Mouse (Mus musculus) olfactory bulb, adult 2 months (tissue): Measurements from ENCODE around the gene Pusl1.

Experiments used
- CTCF ChIP-seq: fragments of 200-500 bp; IDR thresholded peaks from 2 replicates; pipeline ENCODE4 v1.5.1; 2012; ENCODE audit warnings: low read depth, mild to moderate bottlenecking, low read length, moderate library complexity; ENCODE audit not compliant: insufficient read depth
- POLR2A ChIP-seq: fragments of 200-500 bp; IDR thresholded peaks from 2 replicates; pipeline ENCODE4 v1.6.1; 2012; ENCODE audit warnings: mild to moderate bottlenecking, low read depth, low read length, moderate library complexity; ENCODE audit not compliant: insufficient read depth

- TF ChIP-seq CTCF, result no peak
- TF ChIP-seq POLR2A, result no peak
Observed at GRCm38 (mm10) chr4:155868614-155869298, 22.8 kb downstream of the Pusl1 start.
